Mouse (Mus musculus) heart, postnatal 0 days (tissue): Measurements from ENCODE around the gene Parva. TPM values are rescaled to one million over a fixed set of nuclear protein-coding genes. Genes with fewer than 3 reads are reported as not detected.

Experiments used
- ATAC-seq: fragments of 200-750 bp; cut with Nextera tagmentation; 2 replicates; pipeline ENCODE4 v1.8.0; 2017; ENCODE audit warnings: low read depth, moderate number of reproducible peaks, moderate library complexity; ENCODE audit not compliant: insufficient read depth
- DNase-seq: peaks from one replicate; pipeline ENCODE4 v3.0.0-alpha.2; 2016; ENCODE audit warnings: low spot score
- H3K27ac ChIP-seq: fragments of 300-500 bp; sonication (generic); 2 replicates; pipeline ENCODE4 v1.5.1; 2014; ENCODE audit warnings: low read depth, mild to moderate bottlenecking
- H3K27me3 ChIP-seq: fragments of 300-500 bp; sonication (generic); 2 replicates; pipeline ENCODE4 v1.6.1; 2014; ENCODE audit warnings: low read length, mixed read lengths; ENCODE audit not compliant: control insufficient read depth, insufficient read depth
- H3K36me3 ChIP-seq: fragments of 300-500 bp; sonication (generic); replicated peaks from 2 replicates; pipeline ENCODE4 v1.6.1; 2014; ENCODE audit warnings: low read length, mixed read lengths; ENCODE audit not compliant: control insufficient read depth, insufficient read depth
- H3K4me1 ChIP-seq: fragments of 300-500 bp; sonication (generic); 2 replicates; pipeline ENCODE4 v1.6.1; 2014; ENCODE audit warnings: antibody characterized with exemption; ENCODE audit not compliant: control insufficient read depth, insufficient read depth
- H3K4me2 ChIP-seq: fragments of 300-500 bp; sonication (generic); 2 replicates; pipeline ENCODE4 v1.6.1; 2014; ENCODE audit warnings: low read depth, mild to moderate bottlenecking, low read length, moderate library complexity
- H3K4me3 ChIP-seq: fragments of 300-500 bp; sonication (generic); 2 replicates; pipeline ENCODE4 v1.5.1; 2014; ENCODE audit warnings: low read depth, low read length
- H3K9ac ChIP-seq: fragments of 300-500 bp; sonication (generic); replicated peaks from 2 replicates; pipeline ENCODE4 v1.6.1; 2014; ENCODE audit warnings: low read depth, low read length, mixed read lengths
- H3K9me3 ChIP-seq: fragments of 300-500 bp; sonication (generic); replicated peaks from 2 replicates; pipeline ENCODE4 v1.6.1; 2016; ENCODE audit warnings: low read length; ENCODE audit not compliant: control insufficient read depth
- CTCF ChIP-seq: IDR thresholded peaks from 2 replicates; pipeline ENCODE4 v1.5.1; 2016; ENCODE audit warnings: antibody characterized with exemption, control low read depth, low read depth
- EP300 ChIP-seq: IDR thresholded peaks from 2 replicates; pipeline ENCODE4 v1.6.1; 2016; ENCODE audit warnings: antibody characterized with exemption, low read depth
- WGBS: fragments of 180-500 bp; shearing (Covaris S2); extraction: QIAGEN DNeasy Blood & Tissue Kit; methylation state at CpG from one replicate; pipeline ENCODE4 v1.1.7; 2014; 5-methylcytosine and 5-hydroxymethylcytosine counted together
- polyA plus RNA-seq: library from polyadenylated mRNA; unstranded; fragments of >200 nt; fragmentation: Nextera tagmentation; extraction: Ambion mirVana; gene quantifications from 2 replicates; pipeline ENCODE4 v1.2.1, GENCODE M21; 2015
- total RNA-seq: library from RNA; depleted of rRNA; stranded (reverse); fragments of >200 nt; gene quantifications from 2 replicates; pipeline ENCODE4 v1.2.3, GENCODE M21; 2014; ENCODE audit warnings: low replicate concordance

Parva gene
- total and polyA plus RNA-seq, 2 experiments from 2014 or later = 39.7 to 53.0 TPM

DNA sequence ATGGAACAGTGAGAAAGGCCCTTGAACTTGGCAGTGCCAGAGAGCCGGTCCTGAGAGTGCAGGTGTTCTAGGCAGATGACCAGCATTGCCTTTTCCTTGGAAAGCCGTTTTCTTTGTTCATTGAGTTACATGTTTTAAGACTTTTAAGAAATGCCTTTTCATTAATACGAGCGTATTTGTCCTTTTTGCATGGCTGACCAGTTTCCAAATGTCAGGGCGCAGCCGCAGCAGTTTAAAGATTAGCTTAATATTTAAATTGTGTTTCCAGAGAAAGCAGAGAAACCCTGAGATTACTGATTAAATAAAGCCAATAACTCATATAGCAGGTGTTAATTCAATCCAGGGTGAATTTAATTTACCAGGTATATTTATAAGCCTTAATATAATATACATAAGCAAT lies 14.0 kb upstream of the Parva start:
- no peak overlapping the region for H3K4me3 ChIP-seq
- no peak overlapping the region for H3K9ac ChIP-seq
- no peaks in the 10 kb centered on the region for H3K36me3 ChIP-seq
- TF ChIP-seq CTCF = no peak
- TF ChIP-seq EP300 = no peak
- H3K9me3 ChIP-seq = no peaks in the 10 kb centered on the region
- ATAC-seq = no peak
- no peak overlapping the region for H3K27ac ChIP-seq
- 90% methylated on average over 6 of the region's 6 CpGs for WGBS
- DNase-seq = no peak
- H3K4me2 ChIP-seq = no peak overlapping the region
- no peaks in the 10 kb centered on the region for H3K27me3 ChIP-seq
- peaks cover 17% of the 10 kb centered on the region; the same call in 1 of the 2 replicates for H3K4me1 ChIP-seq

DNA sequence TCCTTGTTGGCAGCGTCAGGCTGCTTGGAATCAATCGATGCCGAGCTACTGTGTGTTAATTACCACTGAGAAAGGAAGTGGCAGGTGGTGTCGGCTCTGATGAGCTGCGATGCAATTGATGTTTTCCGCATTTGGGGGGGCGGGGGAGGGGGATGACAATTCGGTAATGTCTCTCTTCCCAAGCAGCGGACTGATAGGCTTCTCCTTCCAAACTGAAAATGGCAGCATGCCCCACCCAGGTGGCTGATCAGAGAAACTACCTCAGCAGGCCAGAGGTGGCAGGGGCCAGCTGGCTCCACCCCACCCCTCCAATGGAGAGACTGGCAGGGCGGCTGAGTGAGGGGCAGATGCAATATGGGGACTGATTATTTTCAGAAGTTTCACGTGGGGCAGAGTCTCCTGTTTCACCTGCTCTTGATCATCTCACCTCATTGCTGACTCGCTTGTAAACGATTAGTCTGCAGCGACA lies 11.2 kb upstream of the Parva start:
- no peak overlapping the region for H3K4me3 ChIP-seq

DNA sequence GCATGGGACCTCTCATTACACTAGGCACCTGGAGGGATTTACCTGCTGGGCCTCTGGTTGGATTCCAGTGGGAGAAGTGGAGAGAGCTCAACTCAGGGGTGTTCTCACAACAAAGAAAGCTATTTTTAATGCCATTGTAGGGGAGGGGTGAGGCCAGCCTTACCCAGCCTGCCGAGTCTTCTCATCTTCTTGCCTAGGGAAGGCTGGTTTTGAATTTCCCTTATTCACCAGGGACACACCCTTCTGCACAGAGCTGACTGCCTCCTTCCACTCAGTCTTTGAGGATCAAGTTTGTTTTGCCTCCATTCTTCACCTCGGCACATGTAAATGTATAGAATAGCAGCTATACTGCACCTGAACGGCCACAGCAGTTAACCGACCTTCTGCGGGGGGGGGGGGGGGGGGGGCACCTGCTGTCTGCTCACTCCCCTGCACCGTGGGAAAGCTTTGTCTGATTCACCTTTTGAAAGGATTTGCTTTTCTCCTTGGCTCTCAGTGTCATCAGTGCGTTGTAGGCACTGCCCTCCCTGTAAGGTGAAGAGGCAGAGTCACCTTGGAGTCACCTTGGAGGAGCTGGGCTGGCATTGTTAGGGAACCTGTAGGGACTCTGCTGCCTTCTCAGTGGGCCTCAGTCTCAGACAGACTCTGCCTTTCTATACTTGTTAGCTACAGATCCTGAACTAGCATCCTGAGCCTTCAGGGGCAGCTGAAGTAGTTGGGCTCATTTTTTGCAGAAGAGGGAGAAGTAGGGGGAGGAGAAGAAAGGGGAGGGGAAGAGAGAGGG lies 10.4 kb upstream of the Parva start:
- H3K9ac ChIP-seq = no peak overlapping the region

More for the DNA sequence above, 11.2 kb upstream of the Parva start:
- Histone ChIP-seq H3K9me3 (no peaks in the 10 kb centered on the region), H3K4me2 (0 out of 2 replicates have a peak overlapping the region, but pooled peaks have one; percentile 12), H3K9ac (no peak overlapping the region), H3K4me1 (peaks cover 15% of the 10 kb centered on the region; the same call in 1 of the 2 replicates), H3K27me3 (no peaks in the 10 kb centered on the region), H3K36me3 (no peaks in the 10 kb centered on the region), H3K27ac (no peak overlapping the region)
- no peak for TF ChIP-seq CTCF
- no peak for TF ChIP-seq EP300
- WGBS = 46% methylated on average over 14 of the region's 14 CpGs
- no peak for ATAC-seq
- DNase-seq = no peak

DNA sequence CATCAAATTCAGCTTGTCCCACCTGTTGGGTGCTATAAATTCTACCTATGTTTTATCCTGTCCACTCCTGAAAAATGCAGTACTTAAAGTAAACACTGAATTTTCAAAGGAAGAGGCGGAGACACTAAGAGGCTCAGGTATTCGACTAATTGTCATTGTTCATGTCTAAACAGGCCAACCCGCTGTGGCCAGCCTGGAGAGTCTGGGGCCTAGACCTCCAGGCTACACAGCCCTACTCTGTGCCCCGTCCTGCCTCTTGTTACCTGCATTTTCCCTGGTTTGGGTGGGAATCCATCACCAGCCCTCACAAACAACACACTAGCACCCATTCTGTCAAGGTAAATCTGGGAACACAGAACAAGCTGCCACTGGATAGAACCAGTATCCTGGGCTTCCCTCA lies 9.7 kb upstream of the Parva start:
- TF ChIP-seq EP300 = no peak
- no peak for TF ChIP-seq CTCF
- no peak overlapping the region for H3K4me3 ChIP-seq
- 93% methylated on average over 4 of the region's 4 CpGs for WGBS
- H3K36me3 ChIP-seq = no peaks in the 10 kb centered on the region
- DNase-seq (no peak), ATAC-seq (no peak)
- H3K4me2 ChIP-seq = no peak overlapping the region
- no peak overlapping the region for H3K9ac ChIP-seq
- peaks cover 10% of the 10 kb centered on the region; the same call in 1 of the 2 replicates for H3K4me1 ChIP-seq
- no peak overlapping the region for H3K27ac ChIP-seq
- H3K9me3 ChIP-seq = no peaks in the 10 kb centered on the region
- no peaks in the 10 kb centered on the region for H3K27me3 ChIP-seq

More for the DNA sequence above, 10.4 kb upstream of the Parva start:
- no peak for TF ChIP-seq CTCF
- no peak for TF ChIP-seq EP300
- Histone ChIP-seq H3K27ac (no peak overlapping the region), H3K4me1 (peaks cover 11% of the 10 kb centered on the region; the same call in 1 of the 2 replicates), H3K27me3 (no peaks in the 10 kb centered on the region), H3K36me3 (no peaks in the 10 kb centered on the region), H3K4me3 (no peak overlapping the region), H3K4me2 (no peak overlapping the region), H3K9me3 (no peaks in the 10 kb centered on the region)
- ATAC-seq (no peak), DNase-seq (no peak)
- WGBS = 24% methylated on average over 7 of the region's 7 CpGs

DNA sequence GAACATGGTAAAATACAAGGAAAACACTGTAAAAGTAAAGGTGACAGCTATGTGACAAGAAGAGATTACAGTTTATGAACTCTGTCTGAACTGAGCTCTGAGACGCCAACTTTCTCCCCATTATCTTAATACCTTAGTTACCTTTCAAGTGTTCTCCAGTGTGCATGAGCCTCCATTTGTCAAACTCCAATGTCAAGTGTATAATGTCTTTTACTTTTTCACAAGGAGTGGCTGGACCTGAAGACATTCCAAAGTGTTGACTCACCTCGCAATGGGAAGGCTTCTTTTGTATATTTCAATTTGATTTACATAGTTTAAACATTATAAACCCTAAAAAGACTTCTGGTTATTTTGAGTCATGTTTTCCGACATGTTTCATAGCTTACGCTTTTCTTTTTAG lies 3.9 kb upstream of the Parva start:
- TF ChIP-seq EP300 = no peak
- no peaks in the 10 kb centered on the region for H3K27me3 ChIP-seq
- no peak for ATAC-seq
- no peaks in the 10 kb centered on the region for H3K36me3 ChIP-seq
- WGBS = 93% methylated on average over 4 of the region's 4 CpGs
- H3K4me3 ChIP-seq = no peak overlapping the region
- no peaks in the 10 kb centered on the region for H3K9me3 ChIP-seq
- H3K9ac ChIP-seq = no peak overlapping the region
- no peak overlapping the region for H3K4me2 ChIP-seq
- H3K27ac ChIP-seq = no peak overlapping the region
- no peak for DNase-seq
- peaks cover 6% of the 10 kb centered on the region; the same call in 1 of the 2 replicates for H3K4me1 ChIP-seq

DNA sequence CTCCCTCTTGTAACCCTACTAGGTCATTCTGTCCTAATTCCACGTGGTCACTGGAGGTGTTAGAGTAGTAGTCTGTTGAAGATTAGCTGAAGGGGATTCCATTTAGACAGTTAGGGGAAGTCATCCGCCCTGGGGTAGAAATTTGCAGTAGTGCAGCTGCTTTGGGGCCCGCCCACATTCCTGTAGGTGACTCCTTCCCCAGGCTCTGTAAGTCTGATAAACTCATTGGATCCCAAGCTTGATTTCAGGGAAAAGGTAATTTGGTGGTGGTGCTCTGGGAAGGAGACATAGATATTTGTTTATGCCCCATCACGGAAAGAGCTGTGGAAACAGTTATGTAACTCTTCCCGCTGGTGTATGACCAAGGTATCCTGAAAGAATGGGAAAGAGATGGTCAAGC lies 494 bp upstream of the Parva start:
- peak overlapping the region; percentile 98 for H3K27ac ChIP-seq
- H3K4me3 ChIP-seq = peak overlapping the region; percentile 72; the same call in 1 of the 2 replicates
- no peaks in the 10 kb centered on the region for H3K36me3 ChIP-seq
- H3K27me3 ChIP-seq = no peaks in the 10 kb centered on the region
- WGBS = 41% methylated on average over 5 of the region's 5 CpGs
- no peak for DNase-seq
- peak overlapping the region; percentile 71 for H3K4me2 ChIP-seq
- TF ChIP-seq EP300 (no peak), CTCF (no peak)
- peaks cover 13% of the 10 kb centered on the region for H3K4me1 ChIP-seq
- no peaks in the 10 kb centered on the region for H3K9me3 ChIP-seq
- no peak for ATAC-seq
- H3K9ac ChIP-seq = peak overlapping the region; percentile 89; the same call in 1 of the 2 replicates
